Mouse (Mus musculus) C2C12 (cell line): ENCODE measurements around the gene Tnfaip8l1. TPM values are rescaled to one million over a fixed set of nuclear protein-coding genes. Genes with fewer than 3 reads are reported as not detected.

Experiments used
- H3K27me3 ChIP-seq: one replicate; pipeline ENCODE4 v1.6.1; 2011; ENCODE audit not compliant: control insufficient read depth, insufficient read depth, insufficient read length
- H3K36me3 ChIP-seq: one replicate; pipeline ENCODE4 v1.6.1; 2011; ENCODE audit not compliant: control insufficient read depth, insufficient read depth
- H3K4me3 ChIP-seq: one replicate; pipeline ENCODE4 v1.5.1; 2011; ENCODE audit warnings: mild to moderate bottlenecking, control low read depth; ENCODE audit not compliant: poor library complexity, insufficient read depth, severe bottlenecking
- H3K79me2 ChIP-seq: one replicate; pipeline ENCODE4 v1.6.1; 2011; ENCODE audit not compliant: control insufficient read depth, insufficient read depth
- H3K79me3 ChIP-seq: one replicate; pipeline ENCODE4 v1.6.1; 2011; ENCODE audit warnings: low read depth, control low read depth
- H3ac ChIP-seq: one replicate; pipeline ENCODE3; 2011; ENCODE audit warnings: low read depth; ENCODE audit not compliant: control insufficient read depth, insufficient read length
- CEBPB ChIP-seq: IDR thresholded peaks from one replicate; pipeline ENCODE4 v1.6.1; 2011; ENCODE audit warnings: low read depth, mild to moderate bottlenecking, control low read depth, moderate library complexity
- CTCF ChIP-seq: IDR thresholded peaks from one replicate; pipeline ENCODE4 v1.5.1; 2011; ENCODE audit not compliant: control insufficient read depth, insufficient read depth, insufficient read length
- FOSL1 ChIP-seq: IDR thresholded peaks from one replicate; pipeline ENCODE4 v1.8.0; 2011; ENCODE audit warnings: mild to moderate bottlenecking, low read length; ENCODE audit not compliant: poor library complexity, insufficient read depth, severe bottlenecking
- MAX ChIP-seq: IDR thresholded peaks from one replicate; pipeline ENCODE4 v1.6.1; 2011; ENCODE audit warnings: mild to moderate bottlenecking, control low read depth
- MYOD1 ChIP-seq: IDR thresholded peaks from one replicate; pipeline ENCODE4 v1.6.1; 2011; ENCODE audit warnings: low read depth; ENCODE audit not compliant: control insufficient read depth, insufficient read length
- MYOG ChIP-seq: IDR thresholded peaks from one replicate; pipeline ENCODE4 v1.6.1; 2011; ENCODE audit not compliant: control insufficient read depth, insufficient read length; ENCODE audit errors: extremely low read depth
- USF1 ChIP-seq: IDR thresholded peaks from one replicate; pipeline ENCODE4 v1.6.1; 2011; ENCODE audit warnings: low read depth, mild to moderate bottlenecking, control low read depth, moderate library complexity
- polyA plus RNA-seq: library from polyadenylated mRNA; unstranded; fragments of >200 nt; fragmentation: generic; extraction: Trizol; gene quantifications from one replicate; pipeline ENCODE4 v1.2.1, GENCODE M21; 2012; ENCODE audit warnings: missing spikeins

Gene Tnfaip8l1
- polyA plus RNA-seq, 1 experiment: 2.3 TPM

DNA sequence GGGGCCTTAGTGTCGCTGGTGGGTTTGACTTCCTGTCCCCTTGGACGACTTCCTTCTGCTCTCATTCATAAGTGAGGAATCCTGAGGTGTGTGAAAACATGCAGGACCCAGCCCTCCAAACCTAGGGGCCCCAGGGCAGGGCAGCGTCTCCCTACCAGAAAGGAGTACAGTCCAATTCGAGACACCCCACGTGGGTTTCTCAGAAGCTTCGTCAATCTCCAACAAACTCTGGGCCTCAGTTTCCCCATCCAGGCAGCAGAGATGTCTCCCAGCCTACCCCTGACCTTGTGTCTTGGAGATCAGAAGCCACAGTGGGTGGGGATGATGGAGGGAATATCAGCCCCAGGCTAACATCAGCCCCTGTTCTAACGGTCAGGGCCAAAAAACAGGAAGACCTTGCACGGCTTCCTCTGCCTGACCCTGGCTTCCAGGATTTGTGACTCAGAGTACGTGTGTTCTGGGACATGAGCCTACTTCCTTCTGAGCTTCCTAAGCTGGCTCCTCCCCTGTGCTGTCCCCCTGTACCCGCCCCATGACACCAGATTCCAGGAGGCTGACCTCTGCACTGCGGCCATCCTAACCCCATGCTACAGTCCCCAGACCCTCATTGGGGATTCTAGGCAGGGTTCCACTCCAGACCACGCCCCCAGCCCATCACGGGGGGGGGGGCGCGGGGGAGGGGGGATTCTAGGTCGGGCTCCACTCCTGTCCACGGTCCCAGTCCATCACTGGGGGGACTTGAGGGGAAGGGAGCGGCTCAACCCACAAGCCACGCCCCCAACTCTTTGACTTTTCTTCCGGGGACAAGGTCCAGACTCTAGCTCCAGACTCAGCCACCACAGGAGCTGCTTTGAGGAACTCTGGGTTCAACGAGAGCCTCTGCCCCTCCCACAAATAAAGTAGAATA lies 28.6 kb upstream of the Tnfaip8l1 start:
- Histone ChIP-seq H3K79me3 (no peaks in the 10 kb centered on the region), H3ac (no peak overlapping the region), H3K79me2 (no peaks in the 10 kb centered on the region), H3K27me3 (peaks cover 14% of the 10 kb centered on the region), H3K4me3 (no peak overlapping the region), H3K36me3 (no peaks in the 10 kb centered on the region)
- no peak for TF ChIP-seq MAX
- TF ChIP-seq MYOG: no peak
- no peak for TF ChIP-seq USF1
- TF ChIP-seq FOSL1: no peak
- no peak for TF ChIP-seq CTCF
- no peak for TF ChIP-seq MYOD1
- no peak for TF ChIP-seq CEBPB

DNA sequence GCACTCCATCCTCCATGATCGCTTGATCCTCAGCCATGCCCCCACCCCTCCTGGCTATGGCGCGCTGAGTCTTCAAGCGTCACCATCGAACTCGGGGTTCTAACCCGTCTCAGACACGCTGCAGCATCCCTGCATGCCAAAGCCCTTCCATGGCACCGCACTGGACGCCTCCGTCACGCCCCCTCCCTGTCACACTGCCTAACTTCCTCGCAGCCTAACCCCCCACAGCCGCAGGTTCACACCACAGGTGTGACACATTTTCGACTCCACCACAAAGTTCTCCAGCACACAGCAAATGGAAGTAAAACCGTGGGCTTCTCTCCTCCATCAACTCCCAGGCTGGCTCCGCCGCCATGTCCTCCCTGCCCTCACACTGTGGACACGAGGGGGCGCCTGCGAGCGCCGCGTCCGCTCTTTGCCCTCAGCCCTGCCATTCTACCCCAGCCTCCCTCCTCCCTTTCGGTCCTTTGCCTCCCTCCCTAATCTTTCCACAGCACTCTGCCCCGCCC lies 27.8 kb upstream of the Tnfaip8l1 start:
- peaks cover 22% of the 10 kb centered on the region for H3K27me3 ChIP-seq
- TF ChIP-seq MYOD1: no peak
- TF ChIP-seq CTCF: peak; percentile 96
- TF ChIP-seq MAX: no peak
- TF ChIP-seq CEBPB: no peak
- no peak for TF ChIP-seq USF1
- no peak overlapping the region for H3ac ChIP-seq
- H3K79me3 ChIP-seq: no peaks in the 10 kb centered on the region
- no peak overlapping the region for H3K4me3 ChIP-seq
- H3K36me3 ChIP-seq: no peaks in the 10 kb centered on the region
- no peaks in the 10 kb centered on the region for H3K79me2 ChIP-seq

DNA sequence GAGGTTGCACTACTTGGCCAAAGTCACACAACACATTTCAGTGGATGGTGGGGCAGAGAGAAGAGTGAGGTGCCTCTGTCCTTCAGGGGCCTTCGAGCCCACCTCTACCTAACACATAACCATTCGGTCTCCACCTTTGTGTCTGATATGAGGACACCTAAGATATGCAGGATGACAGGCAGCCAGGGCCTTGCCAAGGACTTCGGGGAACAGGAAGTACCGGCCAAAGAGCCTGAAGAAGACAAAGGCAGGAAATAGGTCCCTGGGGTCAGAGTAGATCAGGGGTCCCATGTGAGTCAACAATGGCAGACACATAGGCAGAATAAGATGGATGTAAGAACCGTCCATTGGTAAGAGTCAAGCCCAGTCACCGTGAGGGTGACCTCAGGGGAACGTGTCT lies 25.7 kb upstream of the Tnfaip8l1 start:
- no peaks in the 10 kb centered on the region for H3K79me2 ChIP-seq
- H3K4me3 ChIP-seq: no peak overlapping the region
- peaks cover 43% of the 10 kb centered on the region for H3K27me3 ChIP-seq
- H3K36me3 ChIP-seq: no peaks in the 10 kb centered on the region
- H3K79me3 ChIP-seq: no peaks in the 10 kb centered on the region
- no peak overlapping the region for H3ac ChIP-seq
- TF ChIP-seq FOSL1: no peak
- TF ChIP-seq MYOD1: no peak
- no peak for TF ChIP-seq MAX

DNA sequence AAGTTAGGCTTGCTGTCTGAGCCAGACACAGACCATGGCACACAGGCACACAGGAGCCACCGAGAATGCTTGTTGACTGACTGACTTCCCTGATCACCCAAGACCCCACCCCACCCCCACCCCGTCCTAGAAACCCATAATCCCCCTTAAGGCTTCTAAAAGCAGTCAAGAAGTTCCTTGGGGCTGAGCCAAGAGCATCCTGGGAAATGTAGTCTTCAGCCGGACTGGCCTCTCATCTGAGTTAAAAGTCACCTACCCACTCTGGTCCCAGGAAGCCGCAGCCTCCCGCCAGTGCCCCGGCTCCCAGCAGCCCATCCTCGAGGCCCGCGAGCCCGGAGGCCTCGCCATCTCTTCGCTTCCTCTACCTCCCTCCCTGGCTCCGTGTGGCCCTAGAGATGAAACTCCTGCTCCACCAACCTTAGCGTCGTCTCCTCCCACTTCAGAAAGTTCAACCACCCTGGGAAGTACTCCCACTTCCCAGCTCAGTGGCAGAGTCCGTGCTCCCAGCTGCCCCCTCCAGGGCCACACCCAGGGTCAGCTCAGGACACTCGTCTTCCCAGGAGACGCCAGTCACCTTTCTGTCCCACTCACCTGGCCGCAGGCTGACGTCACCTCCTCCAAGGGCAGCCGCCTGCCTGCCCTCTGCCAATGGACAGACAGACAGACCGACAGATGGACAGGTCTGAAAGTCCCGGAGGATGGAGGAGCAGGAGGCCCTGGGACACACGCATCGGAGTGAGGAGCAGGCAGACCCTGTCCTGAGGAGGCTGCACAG lies 24.3 kb upstream of the Tnfaip8l1 start:
- no peak overlapping the region for H3K4me3 ChIP-seq
- no peak overlapping the region for H3ac ChIP-seq
- no peaks in the 10 kb centered on the region for H3K36me3 ChIP-seq
- H3K27me3 ChIP-seq: peaks cover 55% of the 10 kb centered on the region
- no peaks in the 10 kb centered on the region for H3K79me2 ChIP-seq
- TF ChIP-seq MYOD1: no peak
- no peak for TF ChIP-seq MAX
- TF ChIP-seq USF1: no peak
- TF ChIP-seq MYOG: no peak
- TF ChIP-seq CTCF: no peak
- no peak for TF ChIP-seq CEBPB
- TF ChIP-seq FOSL1: no peak
- H3K79me3 ChIP-seq: no peaks in the 10 kb centered on the region

DNA sequence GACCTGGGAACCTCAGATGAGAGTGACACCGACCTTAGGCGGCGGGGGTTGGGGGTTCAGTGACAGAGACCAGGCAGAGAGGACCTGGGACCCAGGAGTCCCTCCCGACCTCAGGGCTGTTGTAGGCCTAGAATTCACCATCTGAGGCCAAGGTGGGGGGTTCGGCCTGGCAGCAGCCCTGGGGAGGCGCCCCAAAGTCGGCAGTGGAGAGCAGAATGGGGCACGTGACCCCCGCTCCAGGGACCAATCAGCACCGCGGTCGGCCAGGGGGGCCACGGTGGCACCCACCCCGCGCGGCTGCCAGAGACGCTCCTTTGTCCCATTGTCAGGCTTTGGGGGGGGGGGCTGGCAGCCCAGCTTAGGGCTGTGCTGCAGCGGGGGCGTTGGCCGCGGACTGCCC lies 22.9 kb upstream of the Tnfaip8l1 start:
- Histone ChIP-seq H3K79me3 (no peaks in the 10 kb centered on the region), H3K27me3 (peaks cover 68% of the 10 kb centered on the region), H3K79me2 (no peaks in the 10 kb centered on the region), H3K36me3 (no peaks in the 10 kb centered on the region), H3K4me3 (no peak overlapping the region), H3ac (no peak overlapping the region)
- TF ChIP-seq MAX (no peak), FOSL1 (no peak), CEBPB (no peak), CTCF (no peak), USF1 (no peak), MYOD1 (no peak)
